Mouse (Mus musculus) liver, adult 2 months (tissue): ENCODE measurements around the gene Nadk. TPM values are rescaled to one million over a fixed set of nuclear protein-coding genes. Genes with fewer than 3 reads are reported as not detected.
A peak's percentile ranks its signal among the peaks of the same experiment; 100 is the strongest.

Experiments used
- DNase-seq: peaks from one replicate; pipeline ENCODE4 v3.0.0-alpha.2; 2011; ENCODE audit warnings: low read depth, low spot score; ENCODE audit errors: extremely low read depth
- H3K27ac ChIP-seq: fragments of 200-500 bp; replicated peaks from 2 replicates; pipeline ENCODE4 v1.5.1; 2012; ENCODE audit warnings: low read depth, mild to moderate bottlenecking, control low read depth, inconsistent platforms, low read length; ENCODE audit not compliant: insufficient read depth
- H3K27me3 ChIP-seq: fragments of 200-500 bp; 2 replicates; pipeline ENCODE4 v1.6.1; 2012; ENCODE audit warnings: mild to moderate bottlenecking, moderate library complexity, low read length, inconsistent platforms; ENCODE audit not compliant: control insufficient read depth, insufficient read depth
- H3K36me3 ChIP-seq: fragments of 200-500 bp; 2 replicates; pipeline ENCODE4 v1.6.1; 2012; ENCODE audit warnings: low read length, inconsistent platforms; ENCODE audit not compliant: control insufficient read depth, insufficient read depth
- H3K4me1 ChIP-seq: fragments of 200-500 bp; 2 replicates; pipeline ENCODE4 v1.6.1; 2011; ENCODE audit warnings: low read length; ENCODE audit not compliant: control insufficient read depth, insufficient read depth
- H3K4me3 ChIP-seq: fragments of 200-500 bp; 2 replicates; pipeline ENCODE4 v1.5.1; 2011; ENCODE audit warnings: low read depth, mild to moderate bottlenecking, control low read depth, low read length, moderate library complexity; ENCODE audit not compliant: insufficient read depth
- H3K79me2 ChIP-seq: fragments of 200-500 bp; 2 replicates; pipeline ENCODE4 v1.6.1; 2012; ENCODE audit warnings: inconsistent platforms, mild to moderate bottlenecking, low read length, moderate library complexity; ENCODE audit not compliant: control insufficient read depth, insufficient read depth
- H3K9ac ChIP-seq: fragments of 200-500 bp; 2 replicates; pipeline ENCODE4 v1.6.1; 2012; ENCODE audit warnings: low read depth, mild to moderate bottlenecking, control low read depth, inconsistent platforms, low read length
- CTCF ChIP-seq: fragments of 200-500 bp; IDR thresholded peaks from 2 replicates; pipeline ENCODE4 v1.5.1; 2011; ENCODE audit warnings: low read depth, low read length, control low read depth
- POLR2A ChIP-seq: fragments of 200-500 bp; IDR thresholded peaks from 2 replicates; pipeline ENCODE4 v1.6.1; 2011; ENCODE audit warnings: low read length, control low read depth; ENCODE audit not compliant: insufficient read depth; ENCODE audit errors: extremely low read depth
- WGBS: fragments of 180-500 bp; shearing (Covaris S2); methylation state at CpG from one replicate; pipeline ENCODE4 v1.1.7; 2018; 5-methylcytosine and 5-hydroxymethylcytosine counted together
- polyA plus RNA-seq: library from polyadenylated mRNA; depleted of rRNA; stranded (reverse); fragments of >200 nt; gene quantifications from 2 replicates; pipeline ENCODE4 v1.2.3, GENCODE M21; 2012; rRNA removed
- total RNA-seq: library from RNA; depleted of rRNA; stranded (reverse); fragments of >200 nt; gene quantifications from 2 replicates; pipeline ENCODE4 v1.2.3, GENCODE M21; 2014; rRNA removed

The Nadk gene
- 163 and 201 TPM in 2 replicates for total RNA-seq
- 196 and 218 TPM in 2 replicates for polyA plus RNA-seq

GRCm38 (mm10) chr4:155561661-155562442 is at the start of gene Nadk:
TSS of gene Nadk (plus strand) at chr4:155562378.
- WGBS: 59% methylated on average over 7 of the region's 7 CpGs
- Histone ChIP-seq H3K4me1 (peaks cover 47% of the 10 kb centered on the region), H3K27me3 (no peaks in the 10 kb centered on the region), H3K79me2 (peaks cover 7% of the 10 kb centered on the region; the same call in 1 of the 2 replicates), H3K36me3 (peaks cover 4% of the 10 kb centered on the region), H3K4me3 (peak within 1 kb of the TSS; percentile 38; the same call in 1 of the 2 replicates), H3K9ac (peak within 1 kb of the TSS; percentile 43), H3K27ac (peak within 1 kb of the TSS; percentile 71)
- TF ChIP-seq CTCF (no peak), POLR2A (no peak)
- peak; percentile 26 for DNase-seq

- 91% methylated on average over 2 of the region's 2 CpGs for WGBS
- H3K27ac ChIP-seq: no peak overlapping the region
- TF ChIP-seq CTCF: no peak
- TF ChIP-seq POLR2A: no peak
- H3K9ac ChIP-seq: no peak overlapping the region
- H3K4me1 ChIP-seq: peaks cover 5% of the 10 kb centered on the region; the same call in 1 of the 2 replicates
- no peak overlapping the region for H3K4me3 ChIP-seq
- DNase-seq: no peak
- H3K79me2 ChIP-seq: peaks cover 45% of the 10 kb centered on the region; the same call in 1 of the 2 replicates
- no peaks in the 10 kb centered on the region for H3K27me3 ChIP-seq
- H3K36me3 ChIP-seq: no peaks in the 10 kb centered on the region; the same call in 1 of the 2 replicates
Measured at GRCm38 (mm10) chr4:155514810-155515209, 47.4 kb upstream of the Nadk start.

- TF ChIP-seq CTCF (no peak), POLR2A (no peak)
- DNase-seq: no peak
- H3K36me3 ChIP-seq: no peaks in the 10 kb centered on the region; the same call in 1 of the 2 replicates
- peaks cover 32% of the 10 kb centered on the region; the same call in 1 of the 2 replicates for H3K79me2 ChIP-seq
- H3K4me3 ChIP-seq: no peak overlapping the region
- WGBS: 89% methylated on average over 7 of the region's 7 CpGs
- H3K27ac ChIP-seq: no peak overlapping the region
- peaks cover under 1% of the 10 kb centered on the region; the same call in 1 of the 2 replicates for H3K4me1 ChIP-seq
- no peak overlapping the region for H3K9ac ChIP-seq
- no peaks in the 10 kb centered on the region for H3K27me3 ChIP-seq
Measured at GRCm38 (mm10) chr4:155517948-155518517, 44.1 kb upstream of the Nadk start.

GRCm38 (mm10) chr4:155522327-155522726 is 39.9 kb upstream of the Nadk start:
- no peak overlapping the region for H3K27ac ChIP-seq
- H3K36me3 ChIP-seq: peaks cover 2% of the 10 kb centered on the region; the same call in 1 of the 2 replicates
- WGBS: 78% methylated on average over 7 of the region's 7 CpGs
- no peak overlapping the region for H3K9ac ChIP-seq
- peaks cover 17% of the 10 kb centered on the region; the same call in 1 of the 2 replicates for H3K79me2 ChIP-seq
- no peak for TF ChIP-seq CTCF
- no peak for TF ChIP-seq POLR2A
- DNase-seq: no peak
- H3K27me3 ChIP-seq: no peaks in the 10 kb centered on the region
- H3K4me3 ChIP-seq: no peak overlapping the region
- H3K4me1 ChIP-seq: peaks cover 3% of the 10 kb centered on the region

- WGBS: 18% methylated on average over 5 of the region's 5 CpGs
- no peak for TF ChIP-seq POLR2A
- no peak for TF ChIP-seq CTCF
- Histone ChIP-seq H3K36me3 (peaks cover 22% of the 10 kb centered on the region), H3K4me3 (no peak overlapping the region), H3K4me1 (peaks cover 3% of the 10 kb centered on the region), H3K79me2 (peaks cover 13% of the 10 kb centered on the region), H3K9ac (no peak overlapping the region), H3K27me3 (no peaks in the 10 kb centered on the region), H3K27ac (no peak overlapping the region)
- DNase-seq: peak; percentile 44
Measured at GRCm38 (mm10) chr4:155525751-155526150, 36.4 kb upstream of the Nadk start.

GRCm38 (mm10) chr4:155529294-155529693 is 32.9 kb upstream of the Nadk start:
- H3K4me3 ChIP-seq: no peak overlapping the region
- H3K4me1 ChIP-seq: peaks cover 3% of the 10 kb centered on the region
- H3K27me3 ChIP-seq: no peaks in the 10 kb centered on the region
- no peak overlapping the region for H3K9ac ChIP-seq
- H3K36me3 ChIP-seq: peaks cover 28% of the 10 kb centered on the region
- H3K27ac ChIP-seq: no peak overlapping the region
- no peak for TF ChIP-seq POLR2A
- no peak for TF ChIP-seq CTCF
- DNase-seq: peak; percentile 16
- H3K79me2 ChIP-seq: peaks cover 16% of the 10 kb centered on the region
- 88% methylated on average over 3 of the region's 3 CpGs for WGBS
